Comparison of ENCODE assay signal across 20 mouse cellular contexts in the genomic region with DNA sequence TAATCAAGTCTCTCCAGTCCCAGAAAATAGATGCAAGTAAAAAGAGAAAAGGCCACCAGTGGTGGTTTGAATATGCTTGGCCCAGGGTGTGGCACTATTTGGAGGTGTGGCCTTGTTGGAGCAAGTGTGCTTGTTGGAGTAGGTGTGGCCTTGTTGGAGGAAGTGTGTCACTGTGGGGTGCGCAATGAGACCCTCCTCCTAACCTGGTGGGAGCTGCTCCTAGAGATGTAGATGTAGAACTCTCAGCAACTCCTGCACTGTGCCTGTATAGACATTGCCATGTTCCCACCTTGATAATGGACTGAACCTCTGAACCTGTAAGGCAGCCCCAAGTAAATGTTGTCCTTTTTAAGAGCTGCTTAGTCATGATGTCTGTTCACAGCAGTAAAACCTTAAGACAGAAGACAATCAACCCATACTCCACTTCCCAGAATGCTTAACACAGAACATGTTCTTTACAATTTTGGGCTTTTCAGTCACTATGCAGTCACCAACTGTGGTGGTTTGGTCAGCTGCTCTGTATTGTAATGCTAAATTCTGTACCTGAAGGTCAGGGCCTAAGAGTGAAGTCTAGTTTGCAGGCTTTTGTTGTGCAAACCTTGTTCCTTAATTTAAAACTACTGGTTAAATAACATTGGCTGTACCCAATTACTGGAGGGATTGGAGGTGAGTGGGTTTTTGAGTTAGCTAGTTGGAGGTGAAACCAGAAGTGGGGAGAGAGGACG.
"Had no signal": no experiment of that assay in that cellular context is flagged by ENCODE, and none has a peak within 500 bp of the region (broad histone marks: within the 10 kb centered on the region; RNA-seq: fewer than 3 reads in every experiment).

No protein-coding gene starts in this region.

- H3K27ac ChIP-seq: liver, embryonic 15.5 days; macrophage; midbrain, embryonic 12.5 days; neural tube, embryonic 13.5 days; neural tube, embryonic 15.5 days had no signal

- H3K9ac ChIP-seq: liver, embryonic 15.5 days; liver, postnatal 0 days; midbrain, embryonic 12.5 days; neural tube, embryonic 13.5 days; neural tube, embryonic 15.5 days had no signal

- H3K4me1 ChIP-seq: liver, embryonic 15.5 days; midbrain, embryonic 12.5 days; neural tube, embryonic 13.5 days; neural tube, embryonic 15.5 days had no signal

- DNase-seq: liver, postnatal 0 days; lung, adult 2 months; lung, postnatal 14 days; lung, postnatal 36 days; midbrain, embryonic 14.5 days; retina, postnatal 1 day; right cerebral cortex, adult 18-20 months; right cerebral cortex, postnatal 25 days; right cerebral cortex, postnatal 4 days; spleen, adult 18-20 months; thymus, adult 18-20 months; thymus, postnatal 25 days; thymus, postnatal 4 days had no signal

- H3K4me3 ChIP-seq: liver, embryonic 15.5 days; megakaryocyte, embryonic 14.5 days; midbrain, embryonic 12.5 days; myocyte; neural tube, embryonic 13.5 days; neural tube, embryonic 15.5 days had no signal

- H3K9me3 ChIP-seq: liver, embryonic 15.5 days; midbrain, embryonic 12.5 days; neural tube, embryonic 13.5 days; neural tube, embryonic 15.5 days had no signal

- H3K27me3 ChIP-seq: liver, embryonic 15.5 days; megakaryocyte, embryonic 14.5 days; midbrain, embryonic 12.5 days; neural tube, embryonic 13.5 days; neural tube, embryonic 15.5 days had no signal
